Mouse (Mus musculus) kidney, postnatal 10 days (tissue): ENCODE data around the gene Fam160a1.

Source experiments
- DNase-seq: peaks from one replicate; pipeline ENCODE4 v3.0.0; 2021; ENCODE audit warnings: mixed read lengths

Gene Fam160a1

DNA sequence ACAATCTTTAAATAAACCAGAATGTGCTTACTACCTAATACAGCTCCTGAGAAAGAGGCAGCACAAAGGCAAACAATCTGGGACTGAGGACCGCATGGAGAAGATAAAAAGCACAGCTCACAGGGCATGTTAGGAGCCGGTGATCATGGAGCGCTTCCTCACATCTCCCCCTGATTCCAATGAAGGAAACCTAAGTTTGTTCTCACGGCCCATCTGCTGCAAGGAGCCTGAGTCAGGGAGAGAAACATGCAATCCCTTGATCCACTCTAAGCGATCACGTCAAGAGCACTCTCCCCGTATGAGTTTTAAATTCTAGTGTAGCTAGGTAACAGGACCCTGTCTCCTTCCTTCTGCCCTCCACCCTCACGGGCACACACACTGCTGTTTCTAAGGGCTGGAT is 140.0 kb downstream of the Fam160a1 start:
- no peak for DNase-seq

DNA sequence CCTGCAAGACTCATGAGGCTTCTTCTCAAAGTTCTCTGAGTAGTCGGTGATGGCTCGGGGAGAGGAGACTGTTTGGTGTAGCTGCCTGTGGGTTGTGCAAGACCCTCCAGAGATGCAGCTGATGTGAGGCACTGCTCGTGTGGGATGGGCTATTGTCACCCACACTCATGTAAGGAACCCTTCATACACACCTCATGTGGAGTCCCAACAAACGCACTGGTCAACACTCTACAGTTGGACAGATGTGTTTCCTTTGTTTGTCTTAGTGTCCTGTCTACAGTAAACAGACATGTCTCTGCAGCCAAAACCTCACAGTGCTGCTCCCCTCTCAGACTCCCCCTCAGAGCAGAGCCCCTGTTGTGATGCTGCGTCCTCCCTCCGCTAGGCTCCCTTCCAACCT is 147.2 kb downstream of the Fam160a1 start:
- no peak for DNase-seq

DNA sequence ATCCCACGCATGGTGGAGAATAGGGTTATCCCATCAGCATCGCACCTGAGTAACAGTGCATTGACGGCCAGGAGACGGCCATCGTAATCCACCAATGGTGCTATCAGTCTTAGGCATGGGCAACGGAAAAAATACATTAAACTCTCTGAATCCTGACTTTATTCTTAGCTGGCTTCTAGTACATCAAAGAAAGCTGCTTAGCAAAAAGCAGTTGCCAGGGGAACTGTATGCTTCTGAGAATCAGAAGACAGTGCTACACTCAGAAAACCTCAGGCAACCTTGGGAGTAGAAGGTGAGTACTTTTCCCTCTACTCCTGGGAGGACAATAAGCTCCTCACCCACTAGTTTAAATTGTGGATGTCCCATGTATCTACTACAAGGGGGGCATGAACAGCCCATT is 149.4 kb downstream of the Fam160a1 start:
- no peak for DNase-seq

- no peak for DNase-seq
Measured at GRCm38 (mm10) chr3:85666736-85667135, 150.4 kb downstream of the Fam160a1 start.

GRCm38 (mm10) chr3:85666166-85666565 is 150.9 kb downstream of the Fam160a1 start:
- DNase-seq, result no peak

DNA sequence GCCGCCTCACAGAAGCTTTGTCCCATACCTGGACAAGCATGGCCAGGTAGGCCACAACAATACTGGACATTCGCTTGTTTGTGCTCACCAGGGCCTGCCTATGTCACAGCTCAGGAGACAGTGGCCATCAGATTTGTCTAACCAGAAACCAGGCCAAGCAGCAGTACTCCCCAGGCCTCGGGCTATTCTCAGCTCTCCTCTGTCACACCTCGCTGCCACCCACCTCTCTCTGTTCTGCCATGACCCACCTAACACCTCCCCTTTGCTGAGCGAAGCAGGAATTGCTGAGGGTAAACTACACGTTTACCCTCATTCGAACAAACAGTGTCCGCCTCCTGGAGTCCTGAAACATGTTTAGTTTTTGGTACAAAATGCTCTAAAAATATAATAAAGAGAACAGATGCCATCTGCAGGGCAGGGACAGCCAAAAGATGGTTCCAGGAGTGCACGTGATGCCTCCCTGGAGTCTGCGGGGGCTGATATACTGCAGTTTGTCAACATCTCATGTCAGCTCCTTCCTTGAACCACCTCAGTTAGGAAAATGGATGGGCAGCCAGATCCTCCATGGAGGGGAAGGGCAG is 152.4 kb downstream of the Fam160a1 start:
- no peak for DNase-seq

DNA sequence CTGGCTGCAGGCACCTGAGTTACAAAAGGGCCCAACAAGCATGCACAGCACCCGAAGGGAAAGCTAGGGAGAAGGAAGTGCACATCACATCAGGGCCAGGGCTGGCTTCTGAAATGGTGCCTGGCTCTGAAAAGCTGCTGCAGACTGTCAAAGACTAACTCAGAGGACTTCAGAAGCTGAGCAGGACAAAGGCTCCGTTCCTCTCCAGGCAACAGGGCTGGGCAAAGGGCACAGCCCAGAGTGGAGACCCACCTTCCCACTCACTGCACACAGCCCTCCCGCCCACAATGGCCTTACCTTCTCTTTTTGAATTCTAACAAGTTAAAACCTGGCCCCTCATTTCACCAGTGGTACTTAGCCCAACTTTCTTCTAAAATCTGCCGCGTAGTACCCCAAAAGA is 153.3 kb downstream of the Fam160a1 start:
- DNase-seq, result peak; percentile 37

GRCm38 (mm10) chr3:85661926-85662813 is 154.9 kb downstream of the Fam160a1 start:
- DNase-seq, result no peak

- DNase-seq, result no peak
Measured at GRCm38 (mm10) chr3:85659681-85660080, 157.4 kb downstream of the Fam160a1 start.

GRCm38 (mm10) chr3:85655538-85655937 is 161.6 kb downstream of the Fam160a1 start:
- DNase-seq, result no peak

- no peak for DNase-seq
Measured at GRCm38 (mm10) chr3:85652727-85653665, 164.1 kb downstream of the Fam160a1 start.

GRCm38 (mm10) chr3:85649176-85649575 is 167.9 kb downstream of the Fam160a1 start:
- DNase-seq, result no peak

- DNase-seq, result no peak
Measured at GRCm38 (mm10) chr3:85645517-85646004, 171.5 kb downstream of the Fam160a1 start.

- no peak for DNase-seq
Measured at GRCm38 (mm10) chr3:85644814-85645213, 172.3 kb downstream of the Fam160a1 start.

GRCm38 (mm10) chr3:85641751-85642150 is 175.3 kb downstream of the Fam160a1 start:
- DNase-seq, result no peak

- DNase-seq, result no peak
Measured at GRCm38 (mm10) chr3:85636716-85637447, 180.2 kb downstream of the Fam160a1 start.

GRCm38 (mm10) chr3:85635591-85635990 is 181.5 kb downstream of the Fam160a1 start:
- no peak for DNase-seq

- DNase-seq, result no peak
Measured at GRCm38 (mm10) chr3:85635126-85635419, 182.0 kb downstream of the Fam160a1 start.

DNA sequence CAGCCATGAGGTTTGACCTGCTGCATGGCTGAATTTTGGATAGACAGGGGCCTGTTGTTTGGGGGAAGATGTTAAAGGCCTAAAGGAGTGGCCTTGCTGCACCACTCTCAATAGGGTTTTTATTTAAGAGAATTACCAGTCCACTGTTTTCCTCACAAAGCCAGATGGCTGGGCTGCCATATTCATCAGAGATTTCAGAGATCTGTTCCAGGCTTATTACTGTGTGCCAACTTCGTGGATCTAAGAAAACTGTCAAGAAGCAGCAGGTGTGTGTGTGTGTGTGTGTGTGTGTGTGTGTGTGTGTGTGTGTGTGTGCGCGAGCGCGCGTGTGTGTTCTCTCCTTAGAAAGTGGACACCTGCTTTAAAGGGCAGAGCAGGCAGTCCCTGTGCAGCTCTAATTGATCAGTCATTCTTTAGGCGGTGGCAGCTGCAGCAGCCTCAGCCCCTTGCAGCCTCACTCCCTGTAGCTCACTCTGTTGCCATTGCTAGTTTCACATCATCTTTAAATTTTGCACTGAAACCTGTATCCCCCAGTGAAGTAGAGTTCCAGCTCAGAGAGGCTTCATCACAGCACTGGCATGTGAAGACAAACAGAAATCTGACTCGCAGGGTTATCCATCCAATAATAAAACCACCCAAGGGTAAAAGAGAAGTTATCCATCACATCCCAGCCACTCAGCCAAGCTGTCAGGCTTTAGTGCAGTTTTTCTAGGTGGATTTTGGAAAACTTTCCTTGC is 182.5 kb downstream of the Fam160a1 start:
- DNase-seq, result no peak

DNA sequence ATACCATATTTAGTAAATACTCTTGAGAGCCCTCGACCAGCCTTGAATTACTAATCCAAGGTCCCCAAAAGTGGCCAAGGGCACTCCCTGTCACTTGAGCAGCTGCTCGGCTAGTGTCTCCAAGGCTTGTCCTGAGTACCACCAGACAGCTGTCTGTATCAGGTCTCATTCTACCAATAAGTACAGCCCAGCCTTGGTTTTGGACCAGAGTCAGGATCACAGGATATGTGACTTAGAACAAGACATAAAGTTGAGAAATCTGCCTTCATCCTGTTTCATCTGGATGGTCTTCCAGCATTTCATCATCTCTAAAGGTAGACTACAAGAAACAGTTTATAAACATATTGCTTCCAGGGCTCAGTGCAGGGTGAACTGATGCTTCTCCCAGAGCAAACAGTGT is 183.4 kb downstream of the Fam160a1 start:
- no peak for DNase-seq

DNA sequence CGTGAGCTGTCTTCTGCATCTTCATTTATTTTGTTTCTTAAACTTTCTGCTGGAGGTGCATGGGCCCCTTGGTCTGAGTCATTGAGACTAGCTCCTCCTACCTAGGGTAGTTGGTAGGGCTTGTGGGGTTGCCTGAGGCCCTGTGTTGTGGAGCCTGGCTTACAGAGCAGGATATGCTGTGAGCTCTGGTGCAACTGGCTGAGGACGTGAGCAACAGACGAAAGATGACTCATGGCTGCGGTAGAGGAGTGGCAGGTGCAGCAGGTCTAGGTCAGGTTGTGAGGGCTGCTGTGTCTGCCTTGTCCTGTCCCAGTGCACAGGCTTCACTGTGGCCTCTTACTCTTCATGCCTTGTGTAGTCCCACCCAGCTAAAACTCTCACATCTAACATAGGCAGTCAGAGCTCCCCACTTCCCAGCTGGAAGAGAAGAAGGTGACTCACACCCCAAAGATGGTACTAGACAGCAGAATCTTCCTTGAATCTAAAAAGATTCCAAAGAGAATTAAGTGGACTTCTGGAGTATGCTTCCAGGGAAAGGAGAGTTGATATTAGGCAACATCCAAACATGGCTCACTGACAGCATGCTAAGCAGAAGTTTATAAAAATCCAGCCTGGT is 187.1 kb downstream of the Fam160a1 start:
- DNase-seq, result no peak
